Mouse (Mus musculus) erythroblast, embryonic 14.5 days (primary cell): ENCODE results near the gene Cldn22. TPM values are rescaled to one million over a fixed set of nuclear protein-coding genes. Genes with fewer than 3 reads are reported as not detected.

ENCODE experiments used
- H3K27me3 ChIP-seq: 2 replicates; pipeline ENCODE4 v1.6.1; 2012; ENCODE audit warnings: inconsistent platforms; ENCODE audit not compliant: control insufficient read depth
- H3K36me3 ChIP-seq: 2 replicates; pipeline ENCODE4 v1.6.1; 2012; ENCODE audit warnings: mild to moderate bottlenecking, inconsistent platforms; ENCODE audit not compliant: control insufficient read depth
- H3K4me1 ChIP-seq: 2 replicates; pipeline ENCODE4 v1.6.1; 2012; ENCODE audit warnings: inconsistent platforms; ENCODE audit not compliant: control insufficient read depth
- H3K4me3 ChIP-seq: replicated peaks from 2 replicates; pipeline ENCODE3; 2012; ENCODE audit warnings: moderate library complexity, mild to moderate bottlenecking, inconsistent platforms
- H3K9me3 ChIP-seq: 2 replicates; pipeline ENCODE4 v1.6.1; 2012; ENCODE audit warnings: low read length, inconsistent platforms, mixed read lengths; ENCODE audit not compliant: control insufficient read depth
- GATA1 ChIP-seq: IDR thresholded peaks from 2 replicates; pipeline ENCODE4 v1.6.1; 2012; ENCODE audit warnings: low read length, inconsistent platforms, mixed read lengths
- TAL1 ChIP-seq: IDR thresholded peaks from 3 replicates; pipeline ENCODE4 v1.6.1; 2012; ENCODE audit warnings: low read length, inconsistent platforms, mixed read lengths
- polyA plus RNA-seq: library from polyadenylated mRNA; stranded (reverse); fragments of >175 nt; gene quantifications from 2 replicates; pipeline ENCODE4 v1.2.3, GENCODE M21; 2012

The Cldn22 gene
- not detected in 2 replicates for polyA plus RNA-seq

DNA sequence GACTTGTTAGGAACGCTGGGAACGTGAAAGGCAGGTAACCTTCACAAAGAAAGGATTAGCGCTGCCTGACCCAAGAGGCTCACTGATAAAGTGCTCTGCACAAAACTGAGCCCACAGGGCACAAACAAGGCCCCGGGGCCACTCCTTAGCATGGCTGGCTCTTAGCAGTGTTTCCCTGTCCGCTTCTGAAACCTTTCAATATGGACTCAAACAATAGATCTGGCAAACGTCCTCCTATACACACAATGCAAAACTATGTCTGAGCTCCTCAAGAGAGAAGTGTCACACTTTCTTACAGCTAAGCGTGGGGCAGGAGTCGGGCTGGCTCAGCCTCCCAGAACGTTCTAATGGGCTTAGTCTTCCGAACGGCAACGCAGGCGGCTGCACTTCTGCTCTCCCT is at the start of gene Cldn22:
TSS of gene Cldn22 (plus strand) at position 301 of the 400 bp plus-strand sequence.
- no peak for TF ChIP-seq GATA1
- TF ChIP-seq TAL1, result no peak
- H3K36me3 ChIP-seq, result no peaks in the 10 kb centered on the region; the same call in 1 of the 2 replicates
- H3K27me3 ChIP-seq, result no peaks in the 10 kb centered on the region
- no peak within 1 kb of the TSS for H3K4me3 ChIP-seq
- H3K4me1 ChIP-seq, result no peaks in the 10 kb centered on the region
- no peaks in the 10 kb centered on the region for H3K9me3 ChIP-seq

DNA sequence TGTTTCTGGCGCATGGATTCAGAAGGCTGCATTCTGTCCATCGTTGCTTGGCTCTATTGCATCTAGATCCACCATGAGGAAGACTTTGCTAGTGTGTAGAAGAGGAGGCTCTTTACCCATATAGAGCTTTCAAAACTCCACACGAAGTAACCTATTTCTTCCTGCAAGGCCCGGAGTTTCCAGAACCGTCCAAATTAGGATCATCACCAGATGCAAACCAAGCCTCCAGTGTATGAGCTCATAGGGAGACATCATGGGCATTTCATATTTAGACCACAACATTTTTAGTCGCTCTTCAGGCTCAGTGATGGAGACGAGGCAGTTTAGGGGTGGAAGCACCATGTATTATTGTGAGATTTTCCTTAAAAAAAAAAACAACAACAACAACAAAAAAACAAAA is 46.9 kb upstream of the Cldn22 start:
- Histone ChIP-seq H3K4me3 (no peak overlapping the region), H3K9me3 (no peaks in the 10 kb centered on the region), H3K36me3 (no peaks in the 10 kb centered on the region), H3K27me3 (no peaks in the 10 kb centered on the region), H3K4me1 (no peaks in the 10 kb centered on the region)
- TF ChIP-seq GATA1 (no peak), TAL1 (no peak)

DNA sequence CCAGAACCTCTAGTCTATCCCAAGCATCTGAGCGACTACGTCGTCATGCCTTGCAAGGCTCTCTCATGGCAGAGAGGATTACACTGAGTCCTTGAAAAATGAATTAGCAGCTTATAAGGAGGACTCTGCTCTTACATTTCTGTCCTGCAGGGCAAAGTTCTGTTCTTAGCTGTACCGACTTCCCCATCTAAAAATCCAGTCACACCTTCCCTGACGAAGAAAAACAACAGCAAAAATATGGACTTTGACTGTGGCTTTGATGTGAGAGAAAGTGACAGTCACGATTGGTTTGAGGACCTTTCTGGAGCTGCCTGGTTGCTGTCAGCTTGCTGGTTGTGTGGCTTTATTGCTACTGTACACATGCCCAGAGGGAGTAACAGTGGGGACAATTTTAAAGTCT is 44.7 kb upstream of the Cldn22 start:
- no peak overlapping the region for H3K4me3 ChIP-seq
- no peaks in the 10 kb centered on the region for H3K36me3 ChIP-seq
- TF ChIP-seq TAL1, result no peak
- TF ChIP-seq GATA1, result no peak
- H3K4me1 ChIP-seq, result no peaks in the 10 kb centered on the region
- H3K9me3 ChIP-seq, result no peaks in the 10 kb centered on the region
- H3K27me3 ChIP-seq, result no peaks in the 10 kb centered on the region

DNA sequence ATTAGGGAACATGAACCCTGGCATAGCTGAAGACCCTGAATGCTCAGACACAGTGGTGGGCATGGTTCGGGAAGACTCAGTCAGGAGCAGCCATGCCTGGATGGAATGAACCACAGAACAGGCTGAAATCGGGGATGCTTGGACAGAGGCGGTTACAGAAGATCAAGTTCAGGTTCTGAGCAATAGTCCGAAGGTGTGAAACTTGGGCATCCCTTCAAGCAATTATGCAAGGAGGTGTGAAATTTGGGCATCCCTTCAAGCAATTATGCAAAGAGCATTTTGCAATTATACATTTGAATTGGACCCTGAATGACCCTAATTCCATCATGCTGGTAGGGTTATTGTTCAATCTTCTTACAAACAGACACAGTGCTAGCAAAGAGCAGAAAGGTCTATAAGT is 42.4 kb upstream of the Cldn22 start:
- Histone ChIP-seq H3K27me3 (no peaks in the 10 kb centered on the region), H3K9me3 (peaks cover 2% of the 10 kb centered on the region; the same call in 1 of the 2 replicates), H3K36me3 (no peaks in the 10 kb centered on the region), H3K4me1 (no peaks in the 10 kb centered on the region), H3K4me3 (no peak overlapping the region)
- TF ChIP-seq GATA1 (no peak), TAL1 (no peak)

DNA sequence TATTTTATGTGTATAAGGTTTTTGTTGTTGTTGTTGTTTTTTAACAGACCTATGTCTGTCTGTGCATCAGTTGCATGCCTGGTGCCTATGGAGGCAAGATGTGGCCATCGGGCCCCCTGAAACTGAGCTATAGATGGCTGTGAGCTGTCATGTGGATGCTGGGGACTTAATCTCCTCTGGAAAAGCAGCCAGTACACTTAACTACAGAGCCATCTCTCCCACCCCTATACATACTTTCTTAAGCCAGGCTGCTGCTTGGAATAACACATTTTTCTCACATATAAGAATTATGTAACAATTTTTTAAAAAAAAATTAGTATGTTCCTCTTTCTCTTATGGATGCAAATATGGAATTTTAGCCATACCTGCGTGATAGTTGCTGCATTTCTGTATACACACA is 40.7 kb upstream of the Cldn22 start:
- Histone ChIP-seq H3K36me3 (no peaks in the 10 kb centered on the region), H3K4me1 (no peaks in the 10 kb centered on the region), H3K27me3 (no peaks in the 10 kb centered on the region), H3K4me3 (no peak overlapping the region), H3K9me3 (peaks cover 2% of the 10 kb centered on the region; the same call in 1 of the 2 replicates)
- TF ChIP-seq GATA1 (no peak), TAL1 (no peak)

DNA sequence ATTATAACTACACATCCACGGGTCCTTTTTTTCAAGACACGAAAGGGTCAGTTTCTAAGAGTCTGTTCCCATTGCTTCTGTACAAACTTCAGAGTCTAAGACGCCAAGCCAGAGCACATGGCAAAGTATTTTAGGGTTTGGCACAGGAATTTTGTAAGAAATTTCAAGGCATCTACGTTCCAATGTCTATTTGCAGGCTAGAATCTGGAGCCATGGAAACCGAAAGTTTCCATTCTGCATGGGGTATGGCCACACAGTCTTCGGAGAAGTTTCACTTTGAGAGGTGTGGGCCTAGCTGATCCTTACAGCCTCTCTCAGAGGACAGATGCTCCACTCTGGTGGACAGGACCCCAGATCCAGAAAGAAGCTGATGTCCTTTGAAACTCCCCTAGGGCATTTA is 40.3 kb upstream of the Cldn22 start:
- TF ChIP-seq GATA1 (no peak), TAL1 (no peak)
- Histone ChIP-seq H3K4me3 (no peak overlapping the region), H3K9me3 (peaks cover 2% of the 10 kb centered on the region; the same call in 1 of the 2 replicates), H3K4me1 (no peaks in the 10 kb centered on the region), H3K36me3 (no peaks in the 10 kb centered on the region), H3K27me3 (no peaks in the 10 kb centered on the region)

DNA sequence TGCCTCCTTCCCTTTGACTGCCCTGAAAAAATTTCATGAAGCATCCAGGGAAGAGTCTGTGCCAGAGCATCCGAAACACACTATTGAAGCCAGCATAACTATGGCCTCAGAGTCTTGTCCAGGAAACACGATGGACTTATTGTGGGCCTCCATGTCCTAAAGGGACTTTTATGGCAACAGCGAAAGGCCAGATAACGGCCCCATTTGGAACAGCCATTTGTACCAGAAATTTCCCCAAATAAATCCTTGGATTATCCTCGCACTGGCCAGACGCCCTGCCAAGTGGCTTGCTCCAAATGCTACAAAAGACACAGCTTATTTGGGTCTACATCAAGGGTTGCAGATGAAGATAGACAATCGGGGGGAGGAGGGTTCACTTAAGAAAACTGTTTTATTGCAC is 39.8 kb upstream of the Cldn22 start:
- H3K9me3 ChIP-seq, result peaks cover 2% of the 10 kb centered on the region; the same call in 1 of the 2 replicates
- no peaks in the 10 kb centered on the region for H3K36me3 ChIP-seq
- TF ChIP-seq TAL1 (no peak), GATA1 (no peak)
- no peak overlapping the region for H3K4me3 ChIP-seq
- no peaks in the 10 kb centered on the region for H3K4me1 ChIP-seq
- no peaks in the 10 kb centered on the region for H3K27me3 ChIP-seq

DNA sequence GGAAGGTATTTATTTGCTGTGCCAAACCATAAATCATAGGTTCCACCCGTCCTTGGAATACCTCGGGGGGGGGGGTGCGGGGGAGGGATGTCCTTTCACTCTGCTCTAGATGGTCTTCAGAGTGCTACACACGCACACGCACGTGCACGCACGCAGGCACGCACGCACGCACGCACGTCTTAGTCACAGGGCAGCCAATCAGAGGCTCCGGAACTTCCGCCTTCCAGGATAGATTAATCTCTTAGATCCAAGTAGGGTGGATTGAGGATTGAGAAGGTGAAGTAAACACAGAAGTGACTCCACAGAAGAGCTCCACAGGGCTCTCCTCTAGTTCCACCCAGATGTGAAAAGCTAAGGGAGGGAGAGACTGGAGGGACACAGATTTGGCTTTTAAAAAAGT is 38.0 kb upstream of the Cldn22 start:
- Histone ChIP-seq H3K9me3 (peaks cover 2% of the 10 kb centered on the region; the same call in 1 of the 2 replicates), H3K4me3 (no peak overlapping the region), H3K27me3 (no peaks in the 10 kb centered on the region), H3K4me1 (no peaks in the 10 kb centered on the region), H3K36me3 (no peaks in the 10 kb centered on the region)
- TF ChIP-seq GATA1 (no peak), TAL1 (no peak)

DNA sequence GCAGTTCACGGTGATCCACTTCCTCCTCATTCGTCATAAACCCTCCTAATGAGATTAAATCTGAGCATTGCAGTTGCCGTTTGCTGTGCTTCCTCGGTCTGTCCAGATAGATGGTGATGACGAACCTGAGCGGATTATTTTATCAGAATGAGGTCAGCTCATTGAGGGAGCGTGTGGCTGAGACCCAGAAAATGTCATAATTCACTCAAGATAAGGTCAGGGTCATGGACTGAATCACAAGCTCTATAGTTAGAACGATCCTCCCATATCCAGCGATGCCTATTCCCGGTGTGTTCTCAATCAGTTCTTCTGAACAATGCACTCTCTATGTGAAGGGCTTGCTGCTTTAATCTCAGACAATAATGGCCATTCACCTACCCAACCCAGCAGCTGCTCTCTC is 36.6 kb upstream of the Cldn22 start:
- Histone ChIP-seq H3K36me3 (no peaks in the 10 kb centered on the region), H3K27me3 (no peaks in the 10 kb centered on the region), H3K9me3 (peaks cover 4% of the 10 kb centered on the region; the same call in 1 of the 2 replicates), H3K4me3 (no peak overlapping the region), H3K4me1 (no peaks in the 10 kb centered on the region)
- TF ChIP-seq GATA1, result no peak
- TF ChIP-seq TAL1, result no peak

DNA sequence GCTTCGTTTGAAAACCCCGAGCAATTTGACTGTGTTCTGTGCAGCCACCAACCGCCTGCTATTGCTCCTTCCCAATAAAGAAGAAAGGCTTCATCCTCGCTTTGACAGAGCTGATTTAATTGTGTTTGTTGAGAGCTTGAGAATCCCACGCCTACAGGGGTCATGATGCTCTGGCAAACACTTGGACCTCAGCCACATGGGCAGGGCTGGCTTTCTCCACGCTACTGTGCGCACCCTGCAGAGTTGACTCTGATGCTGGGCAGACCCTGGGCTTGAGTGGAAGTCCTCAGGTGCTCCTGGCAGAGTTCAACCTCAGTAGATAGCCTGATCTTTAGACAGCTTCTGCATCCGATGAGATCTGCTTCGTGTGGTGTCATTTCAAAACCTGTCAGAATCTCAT is 32.3 kb upstream of the Cldn22 start:
- H3K4me3 ChIP-seq, result no peak overlapping the region
- peaks cover 10% of the 10 kb centered on the region for H3K9me3 ChIP-seq
- no peaks in the 10 kb centered on the region for H3K27me3 ChIP-seq
- H3K36me3 ChIP-seq, result no peaks in the 10 kb centered on the region
- H3K4me1 ChIP-seq, result no peaks in the 10 kb centered on the region
- TF ChIP-seq GATA1 (no peak), TAL1 (no peak)
